Mouse (Mus musculus) cerebellum, adult 9-11 months (tissue): Measurements from ENCODE around the gene Clstn2.

Experiments used
- DNase-seq: peaks from one replicate; pipeline ENCODE4 v3.0.0; 2022

Gene Clstn2

DNA sequence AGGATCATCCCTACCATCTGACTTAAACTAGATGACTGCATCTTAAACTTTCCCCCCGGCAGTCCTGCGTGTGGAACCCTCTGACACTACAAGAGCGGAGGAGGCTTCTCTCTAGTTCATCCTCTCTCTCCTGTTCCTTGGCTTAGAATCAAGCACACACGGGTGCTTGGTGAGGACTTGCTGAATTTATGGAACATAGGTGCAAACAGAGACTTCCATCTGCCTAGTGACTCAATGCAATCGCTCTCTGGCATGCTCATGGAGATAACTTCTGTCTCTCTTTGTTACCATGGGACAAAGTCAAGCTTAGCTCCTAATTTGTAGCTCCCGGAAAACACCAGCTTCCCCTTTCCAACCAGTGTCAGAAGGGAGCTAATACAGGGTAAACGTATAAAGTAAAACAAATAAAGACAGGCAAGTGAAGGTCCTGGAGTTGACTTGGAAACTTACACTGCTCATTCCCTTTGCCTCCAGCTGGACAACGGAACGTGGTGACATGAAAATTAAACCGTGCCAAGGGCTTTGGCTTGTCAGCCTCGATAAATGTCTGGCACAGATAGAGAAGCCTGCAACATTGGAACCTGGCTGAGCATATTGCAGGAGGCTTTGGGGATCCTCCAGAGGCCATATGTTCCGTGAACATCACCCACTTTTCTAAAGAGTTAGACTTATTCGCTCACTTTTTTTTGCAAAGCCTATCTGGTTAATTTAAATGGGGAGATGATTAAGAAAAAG, 583.5 kb downstream of the Clstn2 start:
- peak; percentile 73 for DNase-seq

DNA sequence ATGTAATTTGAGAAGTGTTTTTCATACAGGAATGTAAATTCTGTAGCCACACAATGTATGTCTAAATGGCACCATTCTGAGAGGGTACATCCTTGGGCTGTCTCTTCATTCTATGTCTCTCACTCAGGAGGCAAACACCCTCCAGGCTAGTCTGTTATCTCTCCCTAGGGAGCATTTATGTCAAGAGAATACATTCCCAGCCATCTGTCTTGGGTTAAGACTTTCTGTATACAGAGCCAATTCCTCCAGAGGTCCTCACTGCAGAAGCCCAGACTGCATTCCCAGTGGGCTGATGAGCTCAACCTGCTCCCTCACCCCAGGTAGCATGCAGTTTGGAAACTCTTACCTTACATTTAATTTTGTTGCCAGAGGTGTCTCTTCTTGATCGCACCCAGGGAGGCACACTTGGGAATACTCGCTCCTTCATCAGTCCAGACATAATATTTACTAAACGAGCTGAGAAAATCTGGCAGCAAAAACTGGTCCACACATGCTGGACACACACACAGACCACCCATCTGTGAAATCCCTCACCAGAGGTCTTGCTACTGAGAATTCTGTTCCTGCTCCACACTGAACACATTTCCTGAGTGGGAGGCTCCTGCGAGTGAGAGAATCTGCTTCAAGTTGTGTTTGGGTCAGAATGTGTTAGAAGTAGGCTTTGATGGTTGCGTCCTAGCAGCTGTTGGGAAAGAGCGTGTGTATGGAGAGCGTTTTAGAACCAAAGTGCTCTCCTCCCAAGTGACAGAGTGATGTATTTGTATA, 592.9 kb downstream of the Clstn2 start:
- DNase-seq: no peak

DNA sequence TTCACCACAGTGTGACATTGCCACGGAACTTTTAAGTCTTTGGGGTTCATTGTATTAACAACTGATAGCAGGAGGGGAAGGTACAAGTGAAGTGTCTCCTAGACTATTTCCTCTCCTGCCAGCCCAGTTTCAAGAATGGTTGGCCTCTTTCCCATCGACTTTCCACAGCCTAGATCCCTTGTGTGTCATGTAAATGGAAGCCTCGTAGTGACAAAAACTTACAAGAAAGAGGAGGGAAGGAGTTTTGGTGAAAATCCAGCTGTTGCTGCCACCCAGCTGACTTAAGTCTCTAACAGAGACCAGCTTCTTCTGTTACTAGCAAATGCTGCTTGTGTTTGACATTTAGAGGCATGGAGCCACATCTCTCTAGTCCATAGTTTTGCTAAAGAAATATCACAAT, 598.3 kb downstream of the Clstn2 start:
- no peak for DNase-seq

DNA sequence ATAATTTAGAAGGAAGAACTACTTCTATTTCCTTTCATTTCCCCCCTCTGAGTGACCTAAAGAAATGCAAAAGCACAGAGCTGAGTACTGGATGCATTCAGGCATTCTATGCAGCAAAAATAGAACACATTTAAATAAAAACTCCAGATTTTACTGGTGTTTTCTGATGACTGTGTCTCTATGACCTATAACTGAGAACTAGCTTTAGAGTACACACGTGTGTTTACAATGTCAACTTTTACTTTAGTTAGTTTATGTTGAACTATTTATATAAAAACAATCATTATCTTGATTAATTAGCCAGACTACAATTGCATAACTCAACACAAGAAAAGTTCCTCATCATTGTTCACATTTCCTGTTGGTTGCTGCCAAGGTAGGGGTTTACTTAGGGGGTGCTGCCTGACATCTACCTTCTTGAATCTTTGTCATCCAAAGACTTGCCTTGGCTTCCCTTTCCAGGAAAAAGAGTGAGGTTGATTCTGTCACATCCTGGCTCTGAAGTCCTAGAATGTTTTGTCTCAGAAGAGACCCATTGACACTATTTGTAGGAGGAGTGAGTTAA, 603.0 kb downstream of the Clstn2 start:
- DNase-seq: no peak

DNA sequence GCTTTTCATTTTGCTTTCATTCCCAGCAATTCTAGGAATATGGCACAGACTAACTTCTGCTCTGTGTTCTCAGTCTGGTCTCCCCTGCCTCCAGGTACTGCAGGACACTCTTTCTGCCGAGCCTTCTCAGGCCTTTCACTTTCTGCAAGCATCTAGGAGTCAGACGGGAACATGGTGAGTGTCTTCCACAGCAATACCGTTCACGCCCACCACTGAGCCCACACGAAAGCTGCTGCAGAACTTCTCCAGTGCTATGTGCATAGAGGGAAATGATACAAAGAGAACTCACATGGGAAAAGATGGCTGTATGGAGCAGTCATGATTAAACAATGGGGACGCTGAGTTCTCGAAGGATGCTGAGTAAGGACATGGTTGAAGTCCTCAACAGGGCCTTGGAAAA, 604.9 kb downstream of the Clstn2 start:
- no peak for DNase-seq

DNA sequence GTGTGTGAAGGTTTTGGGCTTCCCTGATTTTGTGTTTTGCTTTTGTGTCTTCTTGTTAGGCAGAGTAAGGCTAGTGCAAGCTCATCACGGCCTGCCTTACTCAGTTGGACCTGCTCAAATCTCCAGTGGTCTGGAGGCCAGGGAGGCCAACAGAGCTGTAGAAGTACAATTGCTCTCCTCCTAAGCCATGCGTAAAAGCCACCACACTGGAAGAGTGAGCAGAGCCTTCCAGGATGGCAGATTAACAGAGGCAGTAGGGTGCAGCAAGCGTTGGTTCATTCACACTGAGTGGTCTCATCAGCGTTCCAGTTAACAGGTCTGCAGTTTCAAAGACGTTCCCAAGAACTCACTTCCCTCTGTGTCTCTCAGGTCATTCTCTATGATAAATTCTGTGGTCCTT, 612.1 kb downstream of the Clstn2 start:
- DNase-seq: no peak

DNA sequence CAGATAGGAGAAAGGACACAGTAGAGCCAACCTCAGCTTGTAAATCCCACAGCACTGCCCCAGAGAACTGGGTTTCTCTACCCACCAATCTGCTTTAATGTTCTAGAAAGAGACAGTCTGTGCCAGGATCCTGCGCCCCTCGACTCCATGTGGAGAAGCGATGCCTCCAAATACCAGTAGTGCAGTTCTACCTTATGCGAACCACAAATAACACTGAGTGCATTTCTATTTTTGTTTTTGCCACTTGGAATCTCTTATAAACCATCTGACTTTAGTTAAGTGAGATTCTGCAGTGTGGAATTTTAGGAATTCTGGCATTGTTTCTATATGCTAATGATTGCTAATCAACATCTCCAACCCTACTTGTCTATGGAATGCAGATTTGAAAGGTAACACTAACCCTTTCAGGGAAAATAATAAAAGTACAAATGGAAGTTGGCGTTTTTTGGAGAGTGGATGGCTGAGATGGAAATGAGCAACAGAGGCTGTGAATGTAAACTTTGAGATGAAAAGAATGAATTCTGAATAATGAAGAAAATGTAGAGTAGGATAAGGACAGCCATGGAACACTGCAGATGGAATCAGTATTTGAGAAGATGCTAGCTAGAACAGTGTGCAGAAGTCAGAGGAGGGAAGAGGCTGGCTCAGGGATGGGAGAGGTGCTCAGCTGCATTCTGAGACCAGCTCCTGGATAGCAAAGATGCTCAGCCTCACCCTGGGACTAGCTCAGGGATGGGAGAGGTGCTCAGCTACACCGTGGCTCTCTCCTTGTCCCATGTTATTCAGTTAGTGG, 617.9 kb downstream of the Clstn2 start:
- no peak for DNase-seq

DNA sequence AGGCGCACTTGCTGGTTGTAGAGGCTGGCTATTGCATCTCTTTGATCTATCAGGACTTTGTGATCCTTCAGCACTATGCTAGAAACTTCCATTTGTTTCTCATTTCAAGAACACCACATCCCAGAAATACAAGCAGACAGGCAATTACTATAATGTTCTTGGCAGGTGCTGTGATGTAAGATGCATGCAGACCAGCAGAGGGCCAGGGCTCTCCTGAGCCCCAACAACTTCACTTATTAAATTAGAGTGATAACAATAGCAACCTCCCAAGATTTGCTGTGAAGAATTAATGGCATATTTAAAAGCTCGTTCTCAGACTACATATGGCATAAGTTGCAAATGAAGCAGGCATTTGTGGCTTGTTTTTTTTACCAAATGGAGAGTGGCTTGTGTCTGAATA, 624.8 kb downstream of the Clstn2 start:
- DNase-seq: no peak
